Mouse (Mus musculus) kidney, adult 2 months (tissue): ENCODE data around the gene Cst10. TPM values are rescaled to one million over a fixed set of nuclear protein-coding genes. Genes with fewer than 3 reads are reported as not detected.
A peak's percentile ranks its signal among the peaks of the same experiment; 100 is the strongest.

Source experiments
- DNase-seq: peaks from one replicate; pipeline ENCODE4 v3.0.0; 2021
- H3K27ac ChIP-seq: fragments of 200-500 bp; 2 replicates; pipeline ENCODE4 v1.5.1; 2012; ENCODE audit warnings: low read depth, low read length, control low read depth, inconsistent platforms; ENCODE audit not compliant: insufficient read depth
- H3K27me3 ChIP-seq: fragments of 200-500 bp; replicated peaks from 2 replicates; pipeline ENCODE4 v1.6.1; 2012; ENCODE audit warnings: mild to moderate bottlenecking, moderate library complexity, low read length, inconsistent platforms; ENCODE audit not compliant: control insufficient read depth, insufficient read depth
- H3K36me3 ChIP-seq: fragments of 200-500 bp; 2 replicates; pipeline ENCODE4 v1.6.1; 2012; ENCODE audit warnings: mild to moderate bottlenecking, moderate library complexity, low read length, inconsistent platforms; ENCODE audit not compliant: control insufficient read depth, insufficient read depth
- H3K4me1 ChIP-seq: fragments of 200-500 bp; 2 replicates; pipeline ENCODE4 v1.6.1; 2011; ENCODE audit warnings: low read length; ENCODE audit not compliant: control insufficient read depth, insufficient read depth
- H3K4me3 ChIP-seq: fragments of 200-500 bp; 2 replicates; pipeline ENCODE4 v1.5.1; 2011; ENCODE audit warnings: mild to moderate bottlenecking, low read depth, low read length, control low read depth; ENCODE audit not compliant: insufficient read depth
- CTCF ChIP-seq: fragments of 200-500 bp; conservative IDR thresholded peaks from 2 replicates; pipeline ENCODE4 v1.5.1; 2011; ENCODE audit warnings: low read depth, mild to moderate bottlenecking, control low read depth, low read length, moderate library complexity, mixed read lengths; ENCODE audit not compliant: insufficient read depth, insufficient read length
- POLR2A ChIP-seq: fragments of 200-500 bp; IDR thresholded peaks from one replicate; pipeline ENCODE4 v1.6.1; 2011; ENCODE audit warnings: low read depth, low read length, control low read depth
- WGBS: fragments of 180-500 bp; shearing (Covaris S2); methylation state at CpG from one replicate; pipeline ENCODE4 v1.1.7; 2018; 5-methylcytosine and 5-hydroxymethylcytosine counted together
- polyA plus RNA-seq: library from polyadenylated mRNA; depleted of rRNA; stranded (reverse); fragments of >200 nt; gene quantifications from 2 replicates; pipeline ENCODE4 v1.2.3, GENCODE M21; 2012; rRNA removed

Gene Cst10
- polyA plus RNA-seq = not detected in 2 replicates

GRCm38 (mm10) chr2:149404757-149405156, at the start of gene Cst10:
Gene Cst10 (plus strand): TSS chr2:149405057.
- 67% methylated on average over 1 of the region's 1 CpGs for WGBS
- Histone ChIP-seq H3K4me3 (no peak within 1 kb of the TSS), H3K27ac (no peak within 1 kb of the TSS), H3K27me3 (no peaks in the 10 kb centered on the region), H3K4me1 (no peaks in the 10 kb centered on the region), H3K36me3 (no peaks in the 10 kb centered on the region)
- no peak for DNase-seq
- TF ChIP-seq CTCF = no peak
- no peak for TF ChIP-seq POLR2A

- 53% methylated on average over 3 of the region's 3 CpGs for WGBS
- H3K27ac ChIP-seq = no peak overlapping the region
- TF ChIP-seq CTCF (no peak), POLR2A (no peak)
- no peaks in the 10 kb centered on the region for H3K27me3 ChIP-seq
- no peak for DNase-seq
- no peaks in the 10 kb centered on the region for H3K4me1 ChIP-seq
- H3K4me3 ChIP-seq = no peak overlapping the region
- no peaks in the 10 kb centered on the region for H3K36me3 ChIP-seq
Observed at GRCm38 (mm10) chr2:149392951-149393350, 11.9 kb upstream of the Cst10 start.

GRCm38 (mm10) chr2:149422564-149422963, 17.7 kb downstream of the Cst10 start:
- Histone ChIP-seq H3K27ac (no peak overlapping the region), H3K4me3 (no peak overlapping the region), H3K36me3 (no peaks in the 10 kb centered on the region), H3K27me3 (no peaks in the 10 kb centered on the region), H3K4me1 (no peaks in the 10 kb centered on the region)
- 19% methylated on average over 4 of the region's 4 CpGs for WGBS
- peak; percentile 8 for DNase-seq
- TF ChIP-seq POLR2A = no peak
- 0 out of 2 replicates have a peak, but pooled peaks have one; percentile 15 for TF ChIP-seq CTCF
